Mouse (Mus musculus) stomach, embryonic 15.5 days (tissue): Measurements from ENCODE around the gene Arl6. TPM values are rescaled to one million over a fixed set of nuclear protein-coding genes. Genes with fewer than 3 reads are reported as not detected.

ENCODE experiments used
- ATAC-seq: fragments of 200-750 bp; cut with Nextera tagmentation; 2 replicates; pipeline ENCODE4 v1.8.0; 2017; ENCODE audit warnings: low read depth, moderate number of reproducible peaks, moderate TSS enrichment; ENCODE audit not compliant: insufficient read depth, low FRiP score
- H3K27ac ChIP-seq: fragments of 300-500 bp; sonication (generic); 2 replicates; pipeline ENCODE4 v1.5.1; 2015; ENCODE audit warnings: mild to moderate bottlenecking, inconsistent platforms
- H3K27me3 ChIP-seq: fragments of 300-500 bp; sonication (generic); replicated peaks from 2 replicates; pipeline ENCODE4 v1.6.1; 2015; ENCODE audit warnings: inconsistent platforms
- H3K36me3 ChIP-seq: fragments of 300-500 bp; sonication (generic); 2 replicates; pipeline ENCODE4 v1.6.1; 2015; ENCODE audit warnings: inconsistent platforms
- H3K4me1 ChIP-seq: fragments of 300-500 bp; sonication (generic); 2 replicates; pipeline ENCODE4 v1.6.1; 2015; ENCODE audit warnings: inconsistent platforms
- H3K4me2 ChIP-seq: fragments of 300-500 bp; sonication (generic); 2 replicates; pipeline ENCODE4 v1.6.1; 2015; ENCODE audit warnings: mild to moderate bottlenecking, inconsistent platforms
- H3K4me3 ChIP-seq: fragments of 300-500 bp; sonication (generic); replicated peaks from 2 replicates; pipeline ENCODE4 v1.5.1; 2015; ENCODE audit warnings: inconsistent platforms
- H3K9ac ChIP-seq: fragments of 300-500 bp; sonication (generic); 2 replicates; pipeline ENCODE4 v1.6.1; 2015; ENCODE audit warnings: inconsistent platforms
- H3K9me3 ChIP-seq: fragments of 300-500 bp; sonication (generic); 2 replicates; pipeline ENCODE4 v1.6.1; 2016; ENCODE audit warnings: inconsistent platforms
- WGBS: fragments of 180-500 bp; shearing (Covaris S2); methylation state at CpG from one replicate; pipeline ENCODE4 v1.1.7; 2015; 5-methylcytosine and 5-hydroxymethylcytosine counted together
- polyA plus RNA-seq: library from polyadenylated mRNA; unstranded; fragments of >200 nt; fragmentation: Nextera tagmentation; extraction: Ambion mirVana; gene quantifications from 2 replicates; pipeline ENCODE4 v1.2.1, GENCODE M21; 2015

Gene Arl6
- polyA plus RNA-seq, result 24.6 and 25.6 TPM in 2 replicates

DNA sequence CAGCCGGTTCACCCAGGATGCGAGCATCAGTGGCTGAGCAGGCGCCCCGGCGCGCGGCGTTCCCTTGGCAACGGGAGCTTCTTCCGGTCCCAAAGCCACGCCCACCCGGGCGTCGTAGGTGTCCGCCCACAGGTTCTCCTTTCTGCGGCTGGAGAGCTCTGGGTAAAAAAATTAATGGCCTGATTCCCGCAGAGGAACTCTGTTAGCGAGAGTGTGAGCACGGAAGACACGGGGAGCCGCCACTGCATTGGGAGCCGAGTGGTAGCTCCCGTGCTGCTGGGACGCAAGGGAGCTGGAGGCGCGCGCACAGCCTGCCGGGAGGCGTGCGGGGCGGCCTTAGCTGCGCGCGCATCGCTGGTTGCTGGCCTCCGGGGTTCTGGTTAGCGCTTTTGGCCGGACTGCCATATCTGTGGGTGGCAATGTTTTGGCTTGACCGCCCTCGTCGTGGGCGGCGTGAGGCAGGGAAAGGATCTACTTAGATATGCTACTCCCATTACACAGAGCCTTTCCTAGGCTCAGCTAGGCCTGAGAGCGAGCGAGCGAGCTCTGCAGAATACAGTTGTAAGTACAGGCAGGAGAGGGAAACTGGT lies at the start of gene Arl6:
TSS of gene Arl6 (minus strand) at position 290 of the 590 bp plus-strand sequence.
- Histone ChIP-seq H3K36me3 (no peaks in the 10 kb centered on the region), H3K4me2 (peak within 1 kb of the TSS; percentile 82), H3K9me3 (no peaks in the 10 kb centered on the region), H3K27ac (peak within 1 kb of the TSS; percentile 100), H3K4me3 (peak within 1 kb of the TSS; percentile 72), H3K27me3 (no peaks in the 10 kb centered on the region), H3K4me1 (peaks cover 5% of the 10 kb centered on the region; the same call in 1 of the 2 replicates), H3K9ac (peak within 1 kb of the TSS; percentile 48; the same call in 1 of the 2 replicates)
- WGBS, result under 1% methylated on average over 46 of the region's 46 CpGs
- ATAC-seq, result peak; percentile 98

GRCm38 (mm10) chr16:59685135-59685534 lies 45.9 kb upstream of the Arl6 start:
- no peak overlapping the region for H3K9ac ChIP-seq
- H3K27me3 ChIP-seq, result no peaks in the 10 kb centered on the region
- no peaks in the 10 kb centered on the region for H3K9me3 ChIP-seq
- no peak overlapping the region for H3K27ac ChIP-seq
- no peaks in the 10 kb centered on the region for H3K4me1 ChIP-seq
- H3K4me2 ChIP-seq, result no peak overlapping the region
- 73% methylated on average over 5 of the region's 5 CpGs for WGBS
- H3K36me3 ChIP-seq, result no peaks in the 10 kb centered on the region
- H3K4me3 ChIP-seq, result no peak overlapping the region
- no peak for ATAC-seq

DNA sequence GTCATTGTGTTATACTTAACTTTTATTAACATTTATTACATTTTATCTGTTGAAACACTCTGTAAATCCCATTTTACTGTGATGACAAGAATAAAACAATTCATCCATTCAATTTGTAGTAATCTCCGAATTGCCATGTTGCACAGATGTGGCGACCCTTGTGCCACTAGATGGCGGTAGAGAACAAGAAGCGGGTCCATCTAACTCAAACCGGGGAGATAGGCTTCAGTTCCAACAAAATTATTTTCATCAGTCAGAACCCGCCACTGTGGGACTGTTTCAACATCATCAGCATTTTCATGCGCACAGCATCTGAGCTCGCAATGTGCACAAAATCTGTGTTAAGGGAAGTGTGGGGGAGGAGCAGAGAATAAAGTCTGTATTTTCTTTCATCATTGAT lies 44.2 kb upstream of the Arl6 start:
- H3K27me3 ChIP-seq, result no peaks in the 10 kb centered on the region
- no peak overlapping the region for H3K27ac ChIP-seq
- H3K4me3 ChIP-seq, result no peak overlapping the region
- H3K4me1 ChIP-seq, result no peaks in the 10 kb centered on the region
- H3K9me3 ChIP-seq, result no peaks in the 10 kb centered on the region
- peak; percentile 56; the same call in 1 of the 2 replicates for ATAC-seq
- H3K36me3 ChIP-seq, result no peaks in the 10 kb centered on the region
- 7% methylated on average over 8 of the region's 8 CpGs for WGBS
- no peak overlapping the region for H3K9ac ChIP-seq
- H3K4me2 ChIP-seq, result no peak overlapping the region

- no peak overlapping the region for H3K4me3 ChIP-seq
- H3K4me2 ChIP-seq, result no peak overlapping the region
- no peaks in the 10 kb centered on the region for H3K36me3 ChIP-seq
- 71% methylated on average over 8 of the region's 8 CpGs for WGBS
- H3K9ac ChIP-seq, result no peak overlapping the region
- H3K27ac ChIP-seq, result no peak overlapping the region
- H3K27me3 ChIP-seq, result no peaks in the 10 kb centered on the region
- H3K9me3 ChIP-seq, result no peaks in the 10 kb centered on the region
- no peaks in the 10 kb centered on the region for H3K4me1 ChIP-seq
- peak; percentile 58; the same call in 1 of the 2 replicates for ATAC-seq
Observed at GRCm38 (mm10) chr16:59682216-59682891, 43.2 kb upstream of the Arl6 start.

DNA sequence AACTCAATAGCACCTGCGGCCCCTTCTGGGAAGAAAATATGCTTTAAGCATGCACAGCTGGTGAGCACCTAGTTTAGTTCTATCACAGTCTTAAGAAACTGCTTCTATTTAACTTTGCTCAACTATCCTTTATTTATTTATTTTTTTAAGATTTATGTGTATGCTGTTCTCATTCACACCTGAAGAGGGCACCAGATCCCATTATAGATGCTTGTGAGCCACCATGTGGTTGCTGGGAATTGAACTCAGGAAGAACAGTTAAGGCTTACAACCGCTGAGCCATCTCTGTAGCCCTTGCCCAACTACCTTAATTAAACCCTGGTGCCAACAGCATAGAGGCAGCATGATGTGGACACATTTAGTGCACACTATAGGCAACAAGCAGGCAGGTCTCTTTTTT lies 27.7 kb upstream of the Arl6 start:
- Histone ChIP-seq H3K9ac (no peak overlapping the region), H3K4me3 (no peak overlapping the region), H3K36me3 (no peaks in the 10 kb centered on the region), H3K4me2 (no peak overlapping the region), H3K27ac (no peak overlapping the region), H3K9me3 (no peaks in the 10 kb centered on the region), H3K4me1 (no peaks in the 10 kb centered on the region), H3K27me3 (no peaks in the 10 kb centered on the region)
- WGBS, result 77% methylated on average over 2 of the region's 2 CpGs
- no peak for ATAC-seq

- Histone ChIP-seq H3K36me3 (no peaks in the 10 kb centered on the region), H3K9ac (no peak overlapping the region), H3K9me3 (no peaks in the 10 kb centered on the region), H3K4me2 (no peak overlapping the region), H3K4me1 (peaks cover under 1% of the 10 kb centered on the region; the same call in 1 of the 2 replicates), H3K27ac (no peak overlapping the region), H3K4me3 (no peak overlapping the region), H3K27me3 (no peaks in the 10 kb centered on the region)
- 65% methylated on average over 2 of the region's 2 CpGs for WGBS
- no peak for ATAC-seq
Observed at GRCm38 (mm10) chr16:59643766-59644165, 4.6 kb upstream of the Arl6 start.

DNA sequence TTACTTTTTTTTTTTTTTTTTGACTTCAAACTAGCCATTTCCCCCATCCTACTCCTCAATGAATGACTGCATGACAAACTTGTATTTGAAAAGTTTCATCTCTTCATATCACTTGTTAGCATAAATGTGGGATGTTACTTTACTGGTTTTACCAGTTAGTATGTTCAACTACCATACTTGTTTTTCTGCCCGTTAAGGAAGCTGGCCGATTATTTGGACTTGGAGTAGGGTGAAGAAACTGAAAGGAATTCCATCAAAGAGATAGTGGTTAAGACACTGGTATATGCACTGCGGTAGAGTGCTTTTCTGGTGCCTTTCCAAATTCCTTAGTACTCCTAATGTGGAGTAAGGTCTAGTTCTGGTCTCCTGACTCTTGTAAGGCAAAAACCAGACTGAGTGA lies 794 bp upstream of the Arl6 start:
- WGBS, result 82% methylated on average over 3 of the region's 3 CpGs
- no peak overlapping the region; the same call in 1 of the 2 replicates for H3K4me2 ChIP-seq

GRCm38 (mm10) chr16:59634598-59634997 lies 4.6 kb downstream of the Arl6 start:
- Histone ChIP-seq H3K9ac (no peak overlapping the region), H3K27me3 (no peaks in the 10 kb centered on the region), H3K27ac (no peak overlapping the region), H3K4me2 (no peak overlapping the region), H3K36me3 (no peaks in the 10 kb centered on the region), H3K9me3 (no peaks in the 10 kb centered on the region), H3K4me3 (no peak overlapping the region), H3K4me1 (peaks cover 5% of the 10 kb centered on the region; the same call in 1 of the 2 replicates)
- WGBS, result 88% methylated on average over 2 of the region's 2 CpGs
- ATAC-seq, result no peak

More for the DNA sequence above, 794 bp upstream of the Arl6 start:
- Histone ChIP-seq H3K4me1 (peaks cover 5% of the 10 kb centered on the region; the same call in 1 of the 2 replicates), H3K27me3 (no peaks in the 10 kb centered on the region), H3K27ac (no peak overlapping the region), H3K9me3 (no peaks in the 10 kb centered on the region), H3K4me3 (no peak overlapping the region), H3K9ac (no peak overlapping the region), H3K36me3 (no peaks in the 10 kb centered on the region)
- no peak for ATAC-seq

GRCm38 (mm10) chr16:59621554-59621953 lies 17.6 kb downstream of the Arl6 start:
- H3K4me3 ChIP-seq, result no peak overlapping the region
- ATAC-seq, result no peak
- H3K27ac ChIP-seq, result no peak overlapping the region
- WGBS, result 93% methylated on average over 2 of the region's 2 CpGs
- H3K9ac ChIP-seq, result no peak overlapping the region
- H3K27me3 ChIP-seq, result no peaks in the 10 kb centered on the region
- no peaks in the 10 kb centered on the region for H3K36me3 ChIP-seq
- no peaks in the 10 kb centered on the region for H3K9me3 ChIP-seq
- H3K4me2 ChIP-seq, result no peak overlapping the region
- H3K4me1 ChIP-seq, result no peaks in the 10 kb centered on the region

GRCm38 (mm10) chr16:59617167-59617566 lies 22.0 kb downstream of the Arl6 start:
- no peaks in the 10 kb centered on the region for H3K27me3 ChIP-seq
- ATAC-seq, result no peak
- H3K4me2 ChIP-seq, result no peak overlapping the region
- H3K4me3 ChIP-seq, result no peak overlapping the region
- no peaks in the 10 kb centered on the region for H3K9me3 ChIP-seq
- no peaks in the 10 kb centered on the region for H3K4me1 ChIP-seq
- no peaks in the 10 kb centered on the region for H3K36me3 ChIP-seq
- 27% methylated on average over 3 of the region's 3 CpGs for WGBS
- H3K27ac ChIP-seq, result no peak overlapping the region
- no peak overlapping the region for H3K9ac ChIP-seq

DNA sequence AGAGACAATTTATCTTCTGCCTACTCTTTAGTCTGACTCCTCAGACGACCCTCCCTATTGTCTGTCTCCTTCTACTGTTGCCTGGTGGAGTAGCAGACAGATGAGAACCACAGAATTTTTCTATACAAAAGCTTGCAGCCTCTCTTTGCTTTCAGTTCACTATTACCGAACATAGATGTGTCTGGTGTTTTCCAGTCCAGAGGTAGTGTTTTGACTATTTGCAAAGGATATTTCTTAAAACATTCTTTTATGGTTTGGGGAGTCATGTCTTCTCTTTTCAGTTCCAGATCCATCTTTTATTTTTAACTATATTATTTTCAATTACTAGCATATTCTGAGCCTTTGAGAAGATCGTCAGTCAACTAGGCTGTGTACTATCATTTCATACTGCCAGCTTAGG lies 23.5 kb downstream of the Arl6 start:
- H3K36me3 ChIP-seq, result no peaks in the 10 kb centered on the region
- H3K4me3 ChIP-seq, result no peak overlapping the region
- no peak overlapping the region for H3K27ac ChIP-seq
- no peak overlapping the region for H3K4me2 ChIP-seq
- no peaks in the 10 kb centered on the region for H3K9me3 ChIP-seq
- WGBS, result 71% methylated on average over 3 of the region's 3 CpGs
- no peaks in the 10 kb centered on the region for H3K27me3 ChIP-seq
- no peak overlapping the region for H3K9ac ChIP-seq
- H3K4me1 ChIP-seq, result no peaks in the 10 kb centered on the region
- no peak for ATAC-seq

GRCm38 (mm10) chr16:59610750-59611149 lies 28.4 kb downstream of the Arl6 start:
- Histone ChIP-seq H3K4me3 (no peak overlapping the region), H3K27me3 (no peaks in the 10 kb centered on the region), H3K27ac (no peak overlapping the region), H3K4me1 (no peaks in the 10 kb centered on the region), H3K9ac (no peak overlapping the region), H3K4me2 (no peak overlapping the region), H3K36me3 (no peaks in the 10 kb centered on the region), H3K9me3 (no peaks in the 10 kb centered on the region)
- 79% methylated on average over 1 of the region's 1 CpGs for WGBS
- ATAC-seq, result no peak
